ENCODE assay signal across 24 mouse cellular contexts in genomic region chr6:100091815-100092214, GRCm38 (mm10).
DNase-seq lines count a peak whose midpoint lies in the region; ATAC-seq and TF ChIP-seq lines count a peak whose summit lies in the region.
"Had no signal": no experiment of that assay in that cellular context is flagged by ENCODE, and none has a peak within 500 bp of the region (broad histone marks: within the 10 kb centered on the region; RNA-seq: fewer than 3 reads in every experiment).

No protein-coding gene starts in this region.

- 36% methylated on average over 3 of the region's 3 CpGs for WGBS in lung, embryonic 14.5 days
- WGBS in lung, adult 2 months = 66% methylated on average over 3 of the region's 3 CpGs
- WGBS in lung, embryonic 16.5 days = 47% methylated on average over 3 of the region's 3 CpGs

- H3K36me3 ChIP-seq in lung, embryonic 14.5 days (ENCODE audit: insufficient read depth) = no peaks in the 10 kb centered on the region
- no peaks in the 10 kb centered on the region for H3K36me3 ChIP-seq in lung, embryonic 16.5 days (ENCODE audit: control insufficient read depth, insufficient read depth, low read length)
- H3K36me3 ChIP-seq: embryonic facial prominence, embryonic 10.5 days; embryonic facial prominence, embryonic 12.5 days; forebrain, embryonic 15.5 days; G1E had no signal

- no peak for TF ChIP-seq CTCF in lung, embryonic 14.5 days (IDR thresholded peaks at IDR 0.05; ENCODE audit: low read depth)
- TF ChIP-seq CTCF in lung, adult 2 months (IDR thresholded peaks at IDR 0.05; ENCODE audit: insufficient read depth, low read length) = no peak

- H3K27ac ChIP-seq in lung, embryonic 14.5 days (ENCODE audit: low read depth) = no peak overlapping the region
- no peak overlapping the region for H3K27ac ChIP-seq in lung, embryonic 16.5 days (ENCODE audit: low read length)
- H3K27ac ChIP-seq: embryonic facial prominence, embryonic 10.5 days; embryonic facial prominence, embryonic 12.5 days; forebrain, embryonic 13.5 days; forebrain, embryonic 15.5 days had no signal

- no peaks in the 10 kb centered on the region for H3K27me3 ChIP-seq in lung, embryonic 14.5 days (ENCODE audit: insufficient read depth, low read length)
- no peaks in the 10 kb centered on the region for H3K27me3 ChIP-seq in lung, embryonic 16.5 days (ENCODE audit: control insufficient read depth, insufficient read depth, low read depth, low read length)
- H3K27me3 ChIP-seq: CH12.LX; embryonic facial prominence, embryonic 12.5 days; forebrain, embryonic 13.5 days; forebrain, embryonic 15.5 days had no signal

- H3K9ac ChIP-seq in lung, embryonic 14.5 days = no peak overlapping the region
- H3K9ac ChIP-seq in lung, embryonic 16.5 days (ENCODE audit: low read length) = no peak overlapping the region
- H3K9ac ChIP-seq: embryonic facial prominence, embryonic 12.5 days; forebrain, embryonic 13.5 days; forebrain, embryonic 15.5 days had no signal

- no peaks in the 10 kb centered on the region for H3K4me1 ChIP-seq in lung, embryonic 14.5 days (ENCODE audit: insufficient read depth)
- H3K4me1 ChIP-seq in lung, adult 2 months (ENCODE audit: control insufficient read depth, insufficient read depth, low read length) = no peaks in the 10 kb centered on the region
- no peaks in the 10 kb centered on the region for H3K4me1 ChIP-seq in lung, embryonic 16.5 days (replicated peaks; ENCODE audit: control insufficient read depth, insufficient read depth, low read length)
- H3K4me1 ChIP-seq: embryonic facial prominence, embryonic 12.5 days; forebrain, embryonic 13.5 days; forebrain, embryonic 15.5 days had no signal

- no peak overlapping the region for H3K4me3 ChIP-seq in lung, embryonic 14.5 days (ENCODE audit: low read depth, low read length)
- no peak overlapping the region for H3K4me3 ChIP-seq in lung, adult 2 months (replicated peaks; ENCODE audit: extremely low read depth, low read depth, low read length)
- no peak overlapping the region for H3K4me3 ChIP-seq in lung, embryonic 16.5 days (ENCODE audit: low read length)
- H3K4me3 ChIP-seq: embryonic facial prominence, embryonic 10.5 days; embryonic facial prominence, embryonic 12.5 days; forebrain, embryonic 13.5 days; forebrain, embryonic 15.5 days had no signal

- DNase-seq in lung, embryonic 14.5 days = peak; percentile 70
- no peak for DNase-seq in lung, adult 2 months
- DNase-seq in lung, postnatal 25 days (ENCODE audit: low spot score) = no peak
- peak; percentile 38 for DNase-seq in lung, postnatal 10 days
- DNase-seq in lung, adult 18-20 months = no peak
- DNase-seq: adrenal gland, adult 8-10 months; adrenal gland, postnatal 14 days; adrenal gland, postnatal 36 days; B cell, adult 2 months; cerebellum, adult 11-12 months; cerebellum, adult 2 months; cerebellum, adult 9-10 months; cerebellum, postnatal 10 days; cerebellum, postnatal 25 days had no signal

- TF ChIP-seq POLR2A in lung, adult 2 months (IDR thresholded peaks at IDR 0.05; ENCODE audit: borderline replicate concordance, extremely low read depth, low read depth, low read length) = no peak

- H3K4me2 ChIP-seq in lung, embryonic 14.5 days = no peak overlapping the region
- no peak overlapping the region for H3K4me2 ChIP-seq in lung, embryonic 16.5 days (ENCODE audit: low read depth, low read length)
- H3K4me2 ChIP-seq: embryonic facial prominence, embryonic 12.5 days; forebrain, embryonic 13.5 days; forebrain, embryonic 15.5 days had no signal

- no peaks in the 10 kb centered on the region for H3K9me3 ChIP-seq in lung, embryonic 14.5 days (ENCODE audit: low read depth, low read length)
- no peaks in the 10 kb centered on the region for H3K9me3 ChIP-seq in lung, embryonic 16.5 days (ENCODE audit: control insufficient read depth, low read length)
- H3K9me3 ChIP-seq: embryonic facial prominence, embryonic 10.5 days; embryonic facial prominence, embryonic 12.5 days; forebrain, embryonic 13.5 days; forebrain, embryonic 15.5 days had no signal

- peak; percentile 53; the same call in 1 of the 2 replicates for ATAC-seq in lung, embryonic 14.5 days (ENCODE audit: insufficient read depth)
- ATAC-seq in lung, embryonic 16.5 days (ENCODE audit: low read depth) = peak; percentile 54
- ATAC-seq: activated CD4-positive, CD25-positive, alpha-beta regulatory T cell, adult 4 months; CD4-positive, CD25-positive, alpha-beta regulatory T cell, adult 4 months; forebrain, embryonic 13.5 days; forebrain, embryonic 15.5 days; Patski had no signal

Comparison
In these comparisons a context has a peak if more than half of its experiments do, and no peak if none do; other contexts are left out.
1. DNase-seq: peak in lung, embryonic 14.5 days (single experiment) and lung, postnatal 10 days (single experiment); none in lung, adult 2 months (single experiment), lung, postnatal 25 days (single experiment) and lung, adult 18-20 months (0 of 2).